ENCODE assay signal across 9 mouse cellular contexts in genomic region chr7:44586930-44587329, GRCm38 (mm10). TPM values are rescaled to one million over a fixed set of nuclear protein-coding genes. Genes with fewer than 3 reads are reported as not detected.
DNase-seq lines count a peak whose midpoint lies in the region; ATAC-seq and TF ChIP-seq lines count a peak whose summit lies in the region.
"Had no signal": no experiment of that assay in that cellular context is flagged by ENCODE, and none has a peak within 500 bp of the region (broad histone marks: within the 10 kb centered on the region; RNA-seq: fewer than 3 reads in every experiment).

No protein-coding gene starts in this region.

- DNase-seq in kidney, postnatal 25 days: no peak
- peak; percentile 85 for DNase-seq in cerebellum, adult 11 months
- DNase-seq in liver, embryonic 13.5 days: no peak

- H3K4me1 ChIP-seq in kidney, embryonic 16.5 days (ENCODE audit: insufficient read depth, low read length): peaks cover 30% of the 10 kb centered on the region
- H3K4me1 ChIP-seq in forebrain, embryonic 16.5 days (replicated peaks; ENCODE audit: control insufficient read depth, insufficient read depth, low read length): peaks cover 43% of the 10 kb centered on the region
- peaks cover 15% of the 10 kb centered on the region for H3K4me1 ChIP-seq in intestine, embryonic 16.5 days (ENCODE audit: control insufficient read depth, insufficient read depth, low read length)
- H3K4me1 ChIP-seq in liver, embryonic 13.5 days (replicated peaks): peaks cover 37% of the 10 kb centered on the region
- H3K4me1 ChIP-seq in olfactory bulb, adult 2 months (ENCODE audit: control insufficient read depth, insufficient read depth, low read length): peaks cover 36% of the 10 kb centered on the region

- no peaks in the 10 kb centered on the region for H3K36me3 ChIP-seq in kidney, embryonic 16.5 days (ENCODE audit: insufficient read depth, low read length)
- no peaks in the 10 kb centered on the region for H3K36me3 ChIP-seq in forebrain, embryonic 16.5 days (ENCODE audit: control insufficient read depth, insufficient read depth)
- no peaks in the 10 kb centered on the region for H3K36me3 ChIP-seq in intestine, embryonic 16.5 days (ENCODE audit: control insufficient read depth, insufficient read depth, low read length)
- H3K36me3 ChIP-seq in liver, embryonic 13.5 days: no peaks in the 10 kb centered on the region

- H3K9me3 ChIP-seq in kidney, embryonic 16.5 days (ENCODE audit: low read length): no peaks in the 10 kb centered on the region
- H3K9me3 ChIP-seq in forebrain, embryonic 16.5 days (ENCODE audit: control insufficient read depth, low read length): no peaks in the 10 kb centered on the region
- H3K9me3 ChIP-seq in intestine, embryonic 16.5 days (ENCODE audit: control insufficient read depth, low read length): no peaks in the 10 kb centered on the region
- no peaks in the 10 kb centered on the region for H3K9me3 ChIP-seq in liver, embryonic 13.5 days (replicated peaks)

- H3K4me3 ChIP-seq in kidney, embryonic 16.5 days (ENCODE audit: low read length): peak overlapping the region; percentile 38
- H3K4me3 ChIP-seq in forebrain, embryonic 16.5 days (replicated peaks; ENCODE audit: low read length): peak overlapping the region; percentile 67
- H3K4me3 ChIP-seq in intestine, embryonic 16.5 days (ENCODE audit: low read length): peak overlapping the region; percentile 25
- no peak overlapping the region for H3K4me3 ChIP-seq in liver, embryonic 13.5 days (replicated peaks)
- peak overlapping the region; percentile 90 for H3K4me3 ChIP-seq in olfactory bulb, adult 2 months (ENCODE audit: insufficient read depth, low read depth, low read length)

- H3K4me2 ChIP-seq in kidney, embryonic 16.5 days (replicated peaks; ENCODE audit: low read depth, low read length): peak overlapping the region; percentile 44
- H3K4me2 ChIP-seq in forebrain, embryonic 16.5 days (ENCODE audit: low read length): peak overlapping the region; percentile 96
- peak overlapping the region; percentile 26 for H3K4me2 ChIP-seq in intestine, embryonic 16.5 days (ENCODE audit: low read depth, low read length)
- H3K4me2 ChIP-seq in liver, embryonic 13.5 days: peak overlapping the region; percentile 24

- WGBS in kidney, embryonic 16.5 days: under 1% methylated on average over 18 of the region's 18 CpGs
- under 1% methylated on average over 18 of the region's 18 CpGs for whole genome bisulfite sequencing in forebrain, embryonic 16.5 days
- WGBS in intestine, embryonic 16.5 days: 1% methylated on average over 18 of the region's 18 CpGs
- under 1% methylated on average over 18 of the region's 18 CpGs for WGBS in liver, embryonic 13.5 days (ENCODE audit: insufficient replicate concordance)
- WGBS in olfactory bulb, adult 2 months: 1% methylated on average over 18 of the region's 18 CpGs

- H3K27ac ChIP-seq in kidney, embryonic 16.5 days (ENCODE audit: low read length): no peak overlapping the region
- no peak overlapping the region for H3K27ac ChIP-seq in forebrain, embryonic 16.5 days (ENCODE audit: low read length)
- H3K27ac ChIP-seq in intestine, embryonic 16.5 days (ENCODE audit: low read length): no peak overlapping the region
- H3K27ac ChIP-seq in liver, embryonic 13.5 days: no peak overlapping the region
- peak overlapping the region; percentile 96 for H3K27ac ChIP-seq in olfactory bulb, adult 2 months (ENCODE audit: insufficient read depth, low read depth, low read length)

- no peak overlapping the region for H3K9ac ChIP-seq in kidney, embryonic 16.5 days (replicated peaks; ENCODE audit: low read length)
- peak overlapping the region; percentile 58 for H3K9ac ChIP-seq in forebrain, embryonic 16.5 days (replicated peaks; ENCODE audit: low read depth, low read length)
- H3K9ac ChIP-seq in intestine, embryonic 16.5 days (ENCODE audit: low read depth, low read length): no peak overlapping the region
- no peak overlapping the region for H3K9ac ChIP-seq in liver, embryonic 13.5 days

- TF ChIP-seq CTCF in olfactory bulb, adult 2 months (IDR thresholded peaks at IDR 0.05; ENCODE audit: insufficient read depth, low read depth, low read length): no peak

- TF ChIP-seq POLR2A in olfactory bulb, adult 2 months (IDR thresholded peaks at IDR 0.05; ENCODE audit: insufficient read depth, low read depth, low read length): no peak

- no peak for ATAC-seq in kidney, embryonic 16.5 days (ENCODE audit: low FRiP score, low TSS enrichment)
- peak; percentile 61 for ATAC-seq in forebrain, embryonic 16.5 days
- ATAC-seq in intestine, embryonic 16.5 days: no peak
- ATAC-seq in liver, embryonic 13.5 days (ENCODE audit: low read depth): no peak
- ATAC-seq in megakaryocyte-erythroid progenitor cell, adult 5-6 weeks (replicated peaks; ENCODE audit: low FRiP score, low TSS enrichment, poor library complexity, severe bottlenecking): no peak

- peaks cover 77% of the 10 kb centered on the region for H3K27me3 ChIP-seq in kidney, embryonic 16.5 days (ENCODE audit: insufficient read depth, low read length)
- H3K27me3 ChIP-seq in forebrain, embryonic 16.5 days (replicated peaks; ENCODE audit: control insufficient read depth, insufficient read depth, low read length): peaks cover 15% of the 10 kb centered on the region
- H3K27me3 ChIP-seq in intestine, embryonic 16.5 days (replicated peaks; ENCODE audit: control insufficient read depth, insufficient read depth, low read length): peaks cover 57% of the 10 kb centered on the region
- peaks cover 91% of the 10 kb centered on the region for H3K27me3 ChIP-seq in liver, embryonic 13.5 days

RNA-seq across cellular contexts. Expression of gene Kcnc3, which starts 3.5 kb away (rescaled TPM):
- polyA plus RNA-seq in kidney, embryonic 16.5 days (2015; fragmentation: Nextera tagmentation; extraction: Ambion mirVana): 0.11 and 0.14 TPM in 2 replicates
- 2.8 and 4.0 TPM in 2 replicates for polyA plus RNA-seq in forebrain, embryonic 16.5 days (2015; fragmentation: Nextera tagmentation; extraction: Ambion mirVana)
- polyA plus RNA-seq in intestine, embryonic 16.5 days (2015; fragmentation: Nextera tagmentation; extraction: Ambion mirVana): 0.20 and 0.22 TPM in 2 replicates
- 0.05 and 0.06 TPM in 2 replicates for polyA plus RNA-seq in liver, embryonic 13.5 days (2015; fragmentation: Nextera tagmentation; extraction: Ambion mirVana)
- polyA plus RNA-seq in olfactory bulb, adult 2 months (2012; ENCODE audit: insufficient read depth, insufficient read length, low replicate concordance, missing spikeins): not detected in 2 replicates
- total RNA-seq in megakaryocyte-erythroid progenitor cell, adult 5-6 weeks (2014; fragmentation: Nextera tagmentation): 1.9 and 7.9 TPM in 2 replicates
- 0.11 TPM in 1 of 2 replicates, not detected in the other for total RNA-seq in megakaryocyte-erythroid progenitor cell, adult 5-6 weeks (2017)
- total RNA-seq: MEL had no signal

RNA-seq across cellular contexts. Expression of gene Napsa, which starts 14.8 kb away (rescaled TPM):
- polyA plus RNA-seq in kidney, embryonic 16.5 days (2015; fragmentation: Nextera tagmentation; extraction: Ambion mirVana): 70.0 and 83.8 TPM in 2 replicates
- 0.42 and 1.4 TPM in 2 replicates for polyA plus RNA-seq in forebrain, embryonic 16.5 days (2015; fragmentation: Nextera tagmentation; extraction: Ambion mirVana)
- 3.4 and 3.9 TPM in 2 replicates for polyA plus RNA-seq in intestine, embryonic 16.5 days (2015; fragmentation: Nextera tagmentation; extraction: Ambion mirVana)
- polyA plus RNA-seq in liver, embryonic 13.5 days (2015; fragmentation: Nextera tagmentation; extraction: Ambion mirVana): 4.5 and 5.1 TPM in 2 replicates
- polyA plus RNA-seq in olfactory bulb, adult 2 months (2012; ENCODE audit: insufficient read depth, insufficient read length, low replicate concordance, missing spikeins): not detected in 2 replicates
- 5.3 and 10.3 TPM in 2 replicates for total RNA-seq in megakaryocyte-erythroid progenitor cell, adult 5-6 weeks (2014; fragmentation: Nextera tagmentation)
- total RNA-seq in megakaryocyte-erythroid progenitor cell, adult 5-6 weeks (2017): 2.0 and 11.0 TPM in 2 replicates
- total RNA-seq: MEL had no signal

RNA-seq across cellular contexts. Expression of gene Nr1h2, which starts 33.2 kb away (rescaled TPM):
- polyA plus RNA-seq in kidney, embryonic 16.5 days (2015; fragmentation: Nextera tagmentation; extraction: Ambion mirVana): 93.1 and 94.3 TPM in 2 replicates
- polyA plus RNA-seq in forebrain, embryonic 16.5 days (2015; fragmentation: Nextera tagmentation; extraction: Ambion mirVana): 69.8 and 80.2 TPM in 2 replicates
- 79.3 and 83.3 TPM in 2 replicates for polyA plus RNA-seq in intestine, embryonic 16.5 days (2015; fragmentation: Nextera tagmentation; extraction: Ambion mirVana)
- 40.7 and 47.1 TPM in 2 replicates for polyA plus RNA-seq in liver, embryonic 13.5 days (2015; fragmentation: Nextera tagmentation; extraction: Ambion mirVana)
- polyA plus RNA-seq in olfactory bulb, adult 2 months (2012; ENCODE audit: insufficient read depth, insufficient read length, low replicate concordance, missing spikeins): not detected in 2 replicates
- total RNA-seq in megakaryocyte-erythroid progenitor cell, adult 5-6 weeks (2014; fragmentation: Nextera tagmentation): 68.7 and 69.2 TPM in 2 replicates
- total RNA-seq in megakaryocyte-erythroid progenitor cell, adult 5-6 weeks (2017): 28.8 and 59.9 TPM in 2 replicates

RNA-seq across cellular contexts. Expression of gene Pold1, which starts 38.3 kb away (rescaled TPM):
- polyA plus RNA-seq in kidney, embryonic 16.5 days (2015; fragmentation: Nextera tagmentation; extraction: Ambion mirVana): 105 and 107 TPM in 2 replicates
- 46.1 and 48.0 TPM in 2 replicates for polyA plus RNA-seq in forebrain, embryonic 16.5 days (2015; fragmentation: Nextera tagmentation; extraction: Ambion mirVana)
- 68.5 and 76.4 TPM in 2 replicates for polyA plus RNA-seq in intestine, embryonic 16.5 days (2015; fragmentation: Nextera tagmentation; extraction: Ambion mirVana)
- polyA plus RNA-seq in liver, embryonic 13.5 days (2015; fragmentation: Nextera tagmentation; extraction: Ambion mirVana): 68.3 and 68.4 TPM in 2 replicates
- polyA plus RNA-seq in olfactory bulb, adult 2 months (2012; ENCODE audit: insufficient read depth, insufficient read length, low replicate concordance, missing spikeins): not detected in 2 replicates
- 194 and 214 TPM in 2 replicates for total RNA-seq in megakaryocyte-erythroid progenitor cell, adult 5-6 weeks (2014; fragmentation: Nextera tagmentation)
- 61.0 and 90.8 TPM in 2 replicates for total RNA-seq in megakaryocyte-erythroid progenitor cell, adult 5-6 weeks (2017)

RNA-seq across cellular contexts. Expression of gene Spib, which starts 55.1 kb away (rescaled TPM):
- 0.10 and 0.11 TPM in 2 replicates for polyA plus RNA-seq in kidney, embryonic 16.5 days (2015; fragmentation: Nextera tagmentation; extraction: Ambion mirVana)
- polyA plus RNA-seq in forebrain, embryonic 16.5 days (2015; fragmentation: Nextera tagmentation; extraction: Ambion mirVana): not detected in 2 replicates
- polyA plus RNA-seq in intestine, embryonic 16.5 days (2015; fragmentation: Nextera tagmentation; extraction: Ambion mirVana): 0.39 and 0.48 TPM in 2 replicates
- polyA plus RNA-seq in liver, embryonic 13.5 days (2015; fragmentation: Nextera tagmentation; extraction: Ambion mirVana): 0.08 and 0.14 TPM in 2 replicates
- not detected in 2 replicates for polyA plus RNA-seq in olfactory bulb, adult 2 months (2012; ENCODE audit: insufficient read depth, insufficient read length, low replicate concordance, missing spikeins)
- 0.67 and 4.7 TPM in 2 replicates for total RNA-seq in megakaryocyte-erythroid progenitor cell, adult 5-6 weeks (2014; fragmentation: Nextera tagmentation)
- total RNA-seq in megakaryocyte-erythroid progenitor cell, adult 5-6 weeks (2017): not detected in 2 replicates

Comparison
In these comparisons a context has a peak if more than half of its experiments do, and no peak if none do; other contexts are left out.
1. H3K4me2 ChIP-seq: peak in every context shown above with its lines; median percentile 96 in forebrain, embryonic 16.5 days; 44 in kidney, embryonic 16.5 days; 26 in intestine, embryonic 16.5 days; 24 in liver, embryonic 13.5 days.
2. RNA of gene Napsa, which starts 14.8 kb away (polyA plus RNA-seq): 70.0 to 83.8 TPM in kidney, embryonic 16.5 days; 4.5 to 5.1 TPM in liver, embryonic 13.5 days, 3.4 to 3.9 TPM in intestine, embryonic 16.5 days, 0.42 to 1.4 TPM in forebrain, embryonic 16.5 days and not detected in olfactory bulb, adult 2 months; every median in the first group is over 10 times any median in the second.